Mouse (Mus musculus) adrenal gland, postnatal 10 days (tissue): ENCODE measurements at regions not wholly inside any gene's neighbourhood (a gene's known extent, or its start where the extent isn't known, plus 50 kb on each side); places are given as distances from the start of the nearest gene placed in this dataset.
A peak's percentile ranks its signal among the peaks of the same experiment; 100 is the strongest.

ENCODE experiments used
- DNase-seq: peaks from one replicate; pipeline ENCODE4 v3.0.0; 2021; ENCODE audit warnings: mixed read lengths

- no peak for DNase-seq
Observed at GRCm38 (mm10) chr4:56686141-56686540, 53.7 kb upstream of the Gm26657 start.

GRCm38 (mm10) chr4:56685696-56686095 is 54.2 kb upstream of the Gm26657 start:
- DNase-seq: no peak

GRCm38 (mm10) chr4:56685123-56685522 is 54.7 kb upstream of the Gm26657 start:
- peak; percentile 92 for DNase-seq

GRCm38 (mm10) chr4:56684031-56684430 is 55.8 kb upstream of the Gm26657 start:
- DNase-seq: peak; percentile 27

GRCm38 (mm10) chr4:56681121-56681520 is 58.7 kb upstream of the Gm26657 start:
- DNase-seq: no peak

GRCm38 (mm10) chr4:56673868-56674267 is 66.0 kb upstream of the Gm26657 start:
- DNase-seq: peak; percentile 45

- peak; percentile 39 for DNase-seq
Observed at GRCm38 (mm10) chr4:56664921-56665320, 74.9 kb upstream of the Gm26657 start.

- no peak for DNase-seq
Observed at GRCm38 (mm10) chr4:56661816-56662215, 78.1 kb upstream of the Gm26657 start.

- DNase-seq: no peak
Observed at GRCm38 (mm10) chr4:56657046-56657445, 82.8 kb upstream of the Gm26657 start.

- DNase-seq: peak; percentile 25
Observed at GRCm38 (mm10) chr4:56654327-56654726, 85.5 kb upstream of the Gm26657 start.

GRCm38 (mm10) chr4:56652819-56653218 is 87.1 kb upstream of the Gm26657 start:
- DNase-seq: peak; percentile 63

- no peak for DNase-seq
Observed at GRCm38 (mm10) chr4:56649731-56650130, 90.1 kb upstream of the Gm26657 start.

GRCm38 (mm10) chr4:56643999-56644962 is 95.6 kb upstream of the Gm26657 start:
- DNase-seq: peak; percentile 29

- DNase-seq: no peak
Observed at GRCm38 (mm10) chr4:56643491-56643890, 96.4 kb upstream of the Gm26657 start.

GRCm38 (mm10) chr4:56639709-56640108 is 100.2 kb upstream of the Gm26657 start:
- DNase-seq: no peak

- DNase-seq: peak; percentile 38
Observed at GRCm38 (mm10) chr4:56638704-56639478, 101.0 kb upstream of the Gm26657 start.

GRCm38 (mm10) chr4:56636265-56636664 is 103.6 kb upstream of the Gm26657 start:
- DNase-seq: no peak

- no peak for DNase-seq
Observed at GRCm38 (mm10) chr4:56633528-56633927, 106.3 kb upstream of the Gm26657 start.

GRCm38 (mm10) chr4:56630251-56630650 is 109.6 kb upstream of the Gm26657 start:
- DNase-seq: no peak

- no peak for DNase-seq
Observed at GRCm38 (mm10) chr4:56627206-56627605, 112.7 kb upstream of the Gm26657 start.

GRCm38 (mm10) chr4:56621782-56622181 is 118.1 kb upstream of the Gm26657 start:
- DNase-seq: no peak

- DNase-seq: no peak
Observed at GRCm38 (mm10) chr4:56621356-56621755, 118.5 kb upstream of the Gm26657 start.

- DNase-seq: no peak
Observed at GRCm38 (mm10) chr4:56620628-56621027, 119.2 kb upstream of the Gm26657 start.
